Mouse (Mus musculus) intestine, embryonic 16.5 days (tissue): ENCODE measurements at regions not wholly inside any gene's neighbourhood (a gene's known extent, or its start where the extent isn't known, plus 50 kb on each side); places are given as distances from the start of the nearest gene placed in this dataset.
A peak's percentile ranks its signal among the peaks of the same experiment; 100 is the strongest.

Experiments used
- ATAC-seq: fragments of 200-750 bp; cut with Nextera tagmentation; 2 replicates; pipeline ENCODE4 v1.8.0; 2017; ENCODE audit warnings: moderate TSS enrichment, moderate library complexity
- H3K27ac ChIP-seq: fragments of 300-500 bp; sonication (generic); 2 replicates; pipeline ENCODE4 v1.5.1; 2014; ENCODE audit warnings: mild to moderate bottlenecking, low read length
- H3K27me3 ChIP-seq: fragments of 300-500 bp; sonication (generic); replicated peaks from 2 replicates; pipeline ENCODE4 v1.6.1; 2014; ENCODE audit warnings: low read length, control low read depth, mixed read lengths; ENCODE audit not compliant: control insufficient read depth, insufficient read depth
- H3K36me3 ChIP-seq: fragments of 300-500 bp; sonication (generic); 2 replicates; pipeline ENCODE4 v1.6.1; 2014; ENCODE audit warnings: low read length, control low read depth; ENCODE audit not compliant: control insufficient read depth, insufficient read depth
- H3K4me1 ChIP-seq: fragments of 300-500 bp; sonication (generic); 2 replicates; pipeline ENCODE4 v1.6.1; 2014; ENCODE audit warnings: low read length, control low read depth, mixed read lengths; ENCODE audit not compliant: control insufficient read depth, insufficient read depth
- H3K4me2 ChIP-seq: fragments of 300-500 bp; sonication (generic); 2 replicates; pipeline ENCODE4 v1.6.1; 2014; ENCODE audit warnings: low read depth, low read length, control low read depth
- H3K4me3 ChIP-seq: fragments of 300-500 bp; sonication (generic); 2 replicates; pipeline ENCODE4 v1.5.1; 2014; ENCODE audit warnings: mild to moderate bottlenecking, low read length
- H3K9ac ChIP-seq: fragments of 300-500 bp; sonication (generic); 2 replicates; pipeline ENCODE4 v1.6.1; 2014; ENCODE audit warnings: low read depth, low read length
- H3K9me3 ChIP-seq: fragments of 300-500 bp; sonication (generic); 2 replicates; pipeline ENCODE4 v1.6.1; 2016; ENCODE audit warnings: low read length, control low read depth; ENCODE audit not compliant: control insufficient read depth
- WGBS: fragments of 180-500 bp; shearing (Covaris S2); extraction: QIAGEN DNeasy Blood & Tissue Kit; methylation state at CpG from one replicate; pipeline ENCODE4 v1.1.7; 2014; 5-methylcytosine and 5-hydroxymethylcytosine counted together

DNA sequence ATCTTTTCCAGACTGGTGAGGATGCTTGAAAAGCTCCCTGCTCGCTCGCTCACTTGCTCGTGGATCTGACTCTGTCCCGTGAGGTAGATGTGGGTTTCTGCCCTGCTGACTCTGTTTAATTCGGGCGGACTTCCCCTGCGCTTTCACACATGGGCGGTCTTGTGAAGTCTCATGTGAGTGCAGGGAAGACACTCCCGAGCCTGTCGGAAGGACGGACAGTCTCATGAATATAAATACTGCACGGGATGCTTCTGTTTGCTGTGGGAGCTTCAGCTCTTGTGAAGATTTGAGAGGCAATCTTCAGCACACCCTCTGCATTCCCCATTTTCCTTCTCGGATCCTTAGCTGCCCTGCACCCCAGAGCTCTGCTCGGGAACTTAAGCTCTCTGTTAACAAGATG lies 98.3 kb downstream of the Tpra1 start:
- no peaks in the 10 kb centered on the region for H3K27me3 ChIP-seq
- H3K9me3 ChIP-seq = no peaks in the 10 kb centered on the region
- no peak overlapping the region for H3K9ac ChIP-seq
- 25% methylated on average over 14 of the region's 14 CpGs for WGBS
- H3K36me3 ChIP-seq = no peaks in the 10 kb centered on the region
- 0 out of 2 replicates have a peak, but pooled peaks cover 2% of the 10 kb centered on the region for H3K4me1 ChIP-seq
- H3K27ac ChIP-seq = no peak overlapping the region
- no peak overlapping the region for H3K4me3 ChIP-seq
- ATAC-seq = no peak
- no peak overlapping the region for H3K4me2 ChIP-seq

DNA sequence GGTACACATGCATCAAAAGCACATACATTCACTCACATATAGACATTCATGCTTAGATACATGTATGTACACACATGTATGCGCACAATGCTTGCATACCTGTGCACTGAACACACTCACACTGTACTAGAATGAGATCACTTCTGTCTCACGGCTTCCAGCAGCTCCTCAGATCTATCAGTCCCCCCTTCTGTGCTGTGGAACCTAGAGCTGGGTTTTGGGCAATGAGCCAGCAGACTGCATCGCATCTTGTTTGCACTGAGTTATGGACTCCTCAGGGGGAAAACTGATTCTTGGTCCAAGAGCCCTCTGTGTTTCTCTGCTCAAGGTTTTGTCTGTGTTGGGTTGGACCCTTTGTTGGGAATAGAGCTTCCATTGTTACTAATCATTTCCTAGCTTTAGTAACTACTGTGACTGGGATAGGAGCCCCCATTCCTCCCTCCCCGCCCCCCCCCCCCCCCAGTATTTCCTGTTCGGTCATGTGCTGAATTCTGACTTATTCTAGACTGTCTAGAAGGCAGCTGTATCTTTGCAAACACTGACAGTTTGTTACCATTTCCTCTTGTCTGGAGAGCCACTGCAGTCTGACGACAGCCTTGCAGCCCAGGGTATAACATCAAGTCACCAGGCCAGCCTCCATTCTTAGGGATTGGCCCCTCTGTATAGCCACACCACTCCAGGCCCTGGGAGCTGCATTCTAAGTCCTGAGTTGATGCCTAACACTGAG lies 101.3 kb downstream of the Tpra1 start:
- H3K9ac ChIP-seq = no peak overlapping the region
- no peak overlapping the region; the same call in 1 of the 2 replicates for H3K27ac ChIP-seq
- WGBS = 37% methylated on average over 6 of the region's 6 CpGs
- peak; percentile 82 for ATAC-seq
- H3K4me1 ChIP-seq = peaks cover 9% of the 10 kb centered on the region
- no peak overlapping the region for H3K4me2 ChIP-seq
- H3K36me3 ChIP-seq = no peaks in the 10 kb centered on the region
- H3K27me3 ChIP-seq = no peaks in the 10 kb centered on the region
- no peaks in the 10 kb centered on the region for H3K9me3 ChIP-seq
- H3K4me3 ChIP-seq = no peak overlapping the region

DNA sequence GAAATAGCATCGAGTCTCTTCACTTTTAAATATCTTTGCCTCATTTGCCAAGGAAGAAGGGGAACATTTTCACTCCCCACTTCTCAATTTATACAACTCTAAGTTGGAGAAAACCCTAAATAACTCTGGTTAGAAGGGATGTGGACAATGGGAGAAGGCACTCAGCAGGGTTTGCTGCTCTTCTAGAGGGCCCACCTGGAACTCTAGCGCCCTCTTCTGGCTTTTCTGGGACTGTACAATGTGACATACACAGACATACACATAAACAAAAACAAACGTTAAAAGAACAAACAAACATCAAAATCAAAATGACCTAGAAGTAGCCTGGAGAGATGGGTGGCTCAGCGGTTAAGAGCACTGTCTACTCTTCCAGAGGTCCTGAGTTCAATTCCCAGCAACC lies 103.0 kb downstream of the Tpra1 start:
- Histone ChIP-seq H3K4me2 (no peak overlapping the region), H3K4me3 (no peak overlapping the region), H3K4me1 (peaks cover 16% of the 10 kb centered on the region), H3K36me3 (no peaks in the 10 kb centered on the region), H3K27me3 (no peaks in the 10 kb centered on the region), H3K27ac (no peak overlapping the region), H3K9ac (no peak overlapping the region), H3K9me3 (no peaks in the 10 kb centered on the region)
- 51% methylated on average over 4 of the region's 4 CpGs for WGBS
- no peak for ATAC-seq

- no peaks in the 10 kb centered on the region for H3K27me3 ChIP-seq
- H3K9ac ChIP-seq = 0 out of 2 replicates have a peak overlapping the region, but pooled peaks have one; percentile 33
- no peak overlapping the region for H3K27ac ChIP-seq
- H3K4me1 ChIP-seq = peaks cover 16% of the 10 kb centered on the region
- no peak for ATAC-seq
- H3K36me3 ChIP-seq = no peaks in the 10 kb centered on the region
- no peak overlapping the region for H3K4me3 ChIP-seq
- WGBS = 46% methylated on average over 17 of the region's 17 CpGs
- no peaks in the 10 kb centered on the region for H3K9me3 ChIP-seq
- no peak overlapping the region for H3K4me2 ChIP-seq
Observed at GRCm38 (mm10) chr6:89006997-89007396, 104.9 kb downstream of the Tpra1 start.

DNA sequence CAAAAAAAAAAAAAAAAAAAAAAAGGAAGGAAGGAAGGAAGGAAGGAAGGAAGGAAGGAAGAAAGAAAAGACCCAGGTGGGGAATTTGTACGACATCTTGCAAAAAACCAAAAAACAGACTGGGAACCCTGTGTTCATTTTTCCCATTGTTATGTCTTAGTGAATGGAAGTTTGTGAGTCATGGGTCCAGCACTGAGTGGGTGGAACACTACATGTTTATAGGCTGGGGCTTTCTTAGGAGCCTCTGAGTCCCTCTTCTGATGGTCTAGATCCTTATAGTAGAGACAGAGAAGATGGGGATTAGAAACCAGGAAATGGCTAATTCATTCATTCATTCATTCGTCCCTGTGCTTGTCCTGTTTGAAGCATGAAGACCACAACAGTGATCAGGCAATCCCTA lies 105.5 kb downstream of the Tpra1 start:
- Histone ChIP-seq H3K4me2 (no peak overlapping the region), H3K4me1 (peaks cover 16% of the 10 kb centered on the region), H3K27ac (no peak overlapping the region), H3K9me3 (no peaks in the 10 kb centered on the region), H3K27me3 (no peaks in the 10 kb centered on the region), H3K9ac (no peak overlapping the region), H3K36me3 (no peaks in the 10 kb centered on the region), H3K4me3 (no peak overlapping the region)
- WGBS = 85% methylated on average over 2 of the region's 2 CpGs
- ATAC-seq = no peak

GRCm38 (mm10) chr6:89008614-89009171 lies 106.6 kb downstream of the Tpra1 start:
- no peaks in the 10 kb centered on the region for H3K27me3 ChIP-seq
- peak overlapping the region; percentile 33 for H3K4me3 ChIP-seq
- ATAC-seq = peak; percentile 89
- peak overlapping the region; percentile 54 for H3K4me2 ChIP-seq
- peaks cover 15% of the 10 kb centered on the region for H3K4me1 ChIP-seq
- H3K36me3 ChIP-seq = no peaks in the 10 kb centered on the region
- WGBS = 1% methylated on average over 18 of the region's 18 CpGs
- no peaks in the 10 kb centered on the region for H3K9me3 ChIP-seq
- no peak overlapping the region for H3K27ac ChIP-seq
- peak overlapping the region; percentile 21; the same call in 1 of the 2 replicates for H3K9ac ChIP-seq

DNA sequence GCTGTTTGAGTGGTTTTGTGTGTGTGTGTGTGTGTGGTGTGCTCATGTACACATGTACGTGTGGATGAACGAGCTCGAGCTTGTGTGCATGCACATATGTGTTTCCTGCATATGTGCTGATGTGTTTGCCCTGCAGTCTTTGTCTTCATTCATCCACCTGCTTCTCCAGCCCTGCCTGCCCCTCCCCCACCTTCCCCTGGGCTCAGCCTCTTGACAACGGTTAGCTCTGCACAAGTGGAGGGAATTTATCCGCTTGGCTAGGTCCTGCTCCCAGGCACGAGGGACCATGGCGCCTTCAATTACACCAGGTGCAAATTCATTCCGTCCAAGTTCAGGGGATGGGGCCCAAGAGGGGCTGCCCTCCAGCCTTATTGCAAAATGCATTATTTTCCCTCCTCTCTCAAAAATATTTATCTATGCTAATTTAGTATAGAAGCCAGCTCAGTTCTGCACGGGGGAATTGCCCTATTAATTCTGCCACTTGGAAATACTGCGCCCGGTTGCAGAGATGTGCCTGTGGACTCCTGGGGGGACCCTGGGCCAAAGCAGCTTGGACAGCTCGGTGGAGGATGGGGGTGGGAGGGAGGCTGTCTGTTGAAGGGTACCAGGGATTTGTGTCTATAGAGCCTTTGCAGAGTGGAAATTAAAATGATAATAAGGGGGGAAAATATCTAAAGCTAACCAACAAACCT lies 111.1 kb downstream of the Tpra1 start:
- no peak for ATAC-seq

DNA sequence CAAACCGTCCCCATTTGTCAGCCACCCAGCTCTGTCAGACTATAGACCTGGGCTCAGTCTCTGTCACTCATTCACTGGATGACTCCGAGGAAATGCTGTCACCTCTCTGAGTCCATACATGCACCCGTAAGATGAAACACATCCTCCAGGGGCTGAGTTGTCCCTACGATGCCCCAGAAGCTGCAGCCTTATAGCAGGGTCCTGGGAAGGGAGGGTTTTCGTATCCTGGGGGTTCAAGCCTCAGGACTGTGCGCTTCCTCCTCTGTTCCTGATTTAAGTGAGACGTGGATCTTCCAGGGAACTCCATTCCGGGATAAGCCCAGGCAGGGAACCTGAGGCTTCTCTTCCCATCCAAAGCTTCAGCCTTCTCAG lies 111.6 kb downstream of the Tpra1 start:
- WGBS = 73% methylated on average over 8 of the region's 8 CpGs
- no peak for ATAC-seq
- H3K4me2 ChIP-seq = no peak overlapping the region
- H3K9me3 ChIP-seq = no peaks in the 10 kb centered on the region
- H3K9ac ChIP-seq = no peak overlapping the region
- H3K27ac ChIP-seq = no peak overlapping the region
- H3K4me3 ChIP-seq = no peak overlapping the region
- peaks cover 4% of the 10 kb centered on the region for H3K4me1 ChIP-seq
- H3K36me3 ChIP-seq = no peaks in the 10 kb centered on the region
- no peaks in the 10 kb centered on the region for H3K27me3 ChIP-seq

More for the DNA sequence above, 111.1 kb downstream of the Tpra1 start:
- H3K27ac ChIP-seq = no peak overlapping the region
- 45% methylated on average over 12 of the region's 12 CpGs for WGBS
- no peak overlapping the region for H3K4me3 ChIP-seq
- no peak overlapping the region for H3K9ac ChIP-seq
- no peaks in the 10 kb centered on the region for H3K9me3 ChIP-seq
- H3K27me3 ChIP-seq = no peaks in the 10 kb centered on the region
- no peak overlapping the region for H3K4me2 ChIP-seq
- peaks cover 10% of the 10 kb centered on the region for H3K4me1 ChIP-seq
- no peaks in the 10 kb centered on the region for H3K36me3 ChIP-seq

DNA sequence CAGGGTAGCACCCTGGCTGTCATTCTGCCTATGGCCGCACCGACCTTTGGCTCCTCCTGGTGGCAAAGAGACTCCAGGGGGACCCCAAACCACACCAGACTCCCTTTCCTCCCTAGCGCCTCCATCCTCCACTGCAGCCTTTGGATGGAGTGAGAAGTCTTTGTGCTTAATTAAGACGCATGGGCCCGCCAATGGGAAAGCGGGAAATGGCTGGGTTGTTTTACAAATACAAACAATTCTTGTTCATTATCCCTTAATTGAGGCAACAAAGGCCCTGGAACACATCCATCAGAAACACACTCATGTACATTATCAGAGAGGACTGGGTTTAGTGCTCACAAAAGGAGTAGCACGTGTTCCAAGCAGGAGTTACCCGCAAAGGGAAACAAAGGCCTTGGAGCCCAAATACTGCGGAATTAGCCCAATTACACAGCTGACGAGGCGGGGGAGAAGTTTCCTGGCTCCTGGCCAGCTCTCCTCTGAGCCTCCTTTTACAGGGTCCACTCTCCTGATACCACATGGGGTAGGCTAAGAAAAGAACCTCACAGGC lies 122.1 kb downstream of the Tpra1 start:
- ATAC-seq = no peak
- no peak overlapping the region for H3K9ac ChIP-seq
- no peak overlapping the region for H3K4me2 ChIP-seq
- H3K9me3 ChIP-seq = no peaks in the 10 kb centered on the region
- WGBS = 36% methylated on average over 11 of the region's 11 CpGs
- no peaks in the 10 kb centered on the region for H3K4me1 ChIP-seq
- H3K36me3 ChIP-seq = no peaks in the 10 kb centered on the region
- no peak overlapping the region for H3K27ac ChIP-seq
- no peak overlapping the region for H3K4me3 ChIP-seq
- 0 out of 2 replicates have a peak, but pooled peaks cover 2% of the 10 kb centered on the region for H3K27me3 ChIP-seq
